Mouse (Mus musculus) stomach, adult 2 months (tissue): ENCODE data around the gene Dglucy. TPM values are rescaled to one million over a fixed set of nuclear protein-coding genes. Genes with fewer than 3 reads are reported as not detected.

Experiments used
- polyA plus RNA-seq: library from polyadenylated mRNA; depleted of rRNA; stranded (reverse); fragments of >200 nt; gene quantifications from 2 replicates; pipeline ENCODE4 v1.2.3, GENCODE M21; 2012; rRNA removed

The Dglucy gene
- 2.1 and 3.4 TPM in 2 replicates for polyA plus RNA-seq

GRCm38 (mm10) chr12:100778934-100779865 is at the start of gene Dglucy:
Gene Dglucy, plus strand, starts transcription at chr12:100779057.

GRCm38 (mm10) chr12:100907598-100908297 is 128.9 kb downstream of the Dglucy start, which contains the start of gene Gpr68:
Gene Gpr68, minus strand, starts transcription at chr12:100908198.

Other genes starting within 250 kb of the Dglucy start
- gene Rps6ka5, start 52.1 kb upstream of the Dglucy start, polyA plus RNA-seq: 0.10 and 0.38 TPM in 2 replicates
- gene Gpr68, start 129.1 kb downstream of the Dglucy start, polyA plus RNA-seq: 1.8 and 2.2 TPM in 2 replicates
- 2.4 and 4.2 TPM in 2 replicates for gene Ccdc88c, start 250.0 kb downstream of the Dglucy start, polyA plus RNA-seq